Mouse (Mus musculus) forebrain, embryonic 16.5 days (tissue): ENCODE data around the gene Chil1. TPM values are rescaled to one million over a fixed set of nuclear protein-coding genes. Genes with fewer than 3 reads are reported as not detected.

Experiments used
- ATAC-seq: fragments of 200-750 bp; cut with Nextera tagmentation; 2 replicates; pipeline ENCODE4 v1.8.0; 2017; ENCODE audit warnings: mild to moderate bottlenecking, moderate library complexity
- H3K27ac ChIP-seq: fragments of 300-500 bp; sonication (generic); 2 replicates; pipeline ENCODE4 v1.5.1; 2014; ENCODE audit warnings: low read length, control low read depth
- H3K27me3 ChIP-seq: fragments of 300-500 bp; sonication (generic); replicated peaks from 2 replicates; pipeline ENCODE4 v1.6.1; 2014; ENCODE audit warnings: low read length; ENCODE audit not compliant: control insufficient read depth, insufficient read depth
- H3K36me3 ChIP-seq: fragments of 300-500 bp; sonication (generic); 2 replicates; pipeline ENCODE4 v1.6.1; 2014; ENCODE audit not compliant: control insufficient read depth, insufficient read depth
- H3K4me1 ChIP-seq: fragments of 300-500 bp; sonication (generic); replicated peaks from 2 replicates; pipeline ENCODE4 v1.6.1; 2014; ENCODE audit warnings: low read length; ENCODE audit not compliant: control insufficient read depth, insufficient read depth
- H3K4me2 ChIP-seq: fragments of 300-500 bp; sonication (generic); 2 replicates; pipeline ENCODE4 v1.6.1; 2014; ENCODE audit warnings: mild to moderate bottlenecking, low read length, control low read depth
- H3K4me3 ChIP-seq: fragments of 300-500 bp; sonication (generic); replicated peaks from 2 replicates; pipeline ENCODE4 v1.5.1; 2014; ENCODE audit warnings: mild to moderate bottlenecking, low read length, control low read depth
- H3K9ac ChIP-seq: fragments of 300-500 bp; sonication (generic); replicated peaks from 2 replicates; pipeline ENCODE4 v1.6.1; 2014; ENCODE audit warnings: low read depth, low read length, control low read depth
- H3K9me3 ChIP-seq: fragments of 300-500 bp; sonication (generic); 2 replicates; pipeline ENCODE4 v1.6.1; 2016; ENCODE audit warnings: low read length; ENCODE audit not compliant: control insufficient read depth
- WGBS: fragments of 180-500 bp; shearing (Covaris S2); extraction: QIAGEN DNeasy Blood & Tissue Kit; methylation state at CpG from one replicate; pipeline ENCODE4 v1.1.7; 2014; 5-methylcytosine and 5-hydroxymethylcytosine counted together
- polyA plus RNA-seq: library from polyadenylated mRNA; unstranded; fragments of >200 nt; fragmentation: Nextera tagmentation; extraction: Ambion mirVana; gene quantifications from 2 replicates; pipeline ENCODE4 v1.2.1, GENCODE M21; 2015

The Chil1 gene
- polyA plus RNA-seq, 1 experiment from 2014 or later, result 2.1 TPM

DNA sequence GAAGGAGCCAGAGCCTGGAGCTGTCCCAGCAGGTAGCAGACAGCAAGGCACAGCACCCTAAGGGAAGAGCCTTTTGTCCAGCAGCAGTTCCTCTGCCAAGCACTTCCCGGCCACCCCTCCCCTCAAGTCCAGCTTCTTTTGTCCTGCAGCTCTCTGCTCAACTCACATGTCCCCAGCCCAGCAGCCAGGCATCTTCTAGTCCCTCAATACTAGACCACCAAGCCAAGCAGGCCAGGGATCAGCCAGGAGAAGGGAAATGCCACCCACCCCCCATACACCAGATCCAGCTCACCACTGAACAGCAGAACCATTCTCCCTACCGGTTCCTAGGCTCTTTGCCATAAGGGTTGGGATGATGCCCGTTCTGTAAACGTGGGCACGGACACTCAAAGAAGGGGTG lies 37.6 kb downstream of the Chil1 start:
- H3K27ac ChIP-seq, result no peak overlapping the region
- no peak overlapping the region for H3K4me2 ChIP-seq
- 59% methylated on average over 5 of the region's 5 CpGs for WGBS
- no peaks in the 10 kb centered on the region for H3K36me3 ChIP-seq
- no peak overlapping the region for H3K9ac ChIP-seq
- ATAC-seq, result no peak
- H3K27me3 ChIP-seq, result no peaks in the 10 kb centered on the region
- peaks cover 11% of the 10 kb centered on the region for H3K4me1 ChIP-seq
- no peaks in the 10 kb centered on the region for H3K9me3 ChIP-seq
- H3K4me3 ChIP-seq, result no peak overlapping the region

DNA sequence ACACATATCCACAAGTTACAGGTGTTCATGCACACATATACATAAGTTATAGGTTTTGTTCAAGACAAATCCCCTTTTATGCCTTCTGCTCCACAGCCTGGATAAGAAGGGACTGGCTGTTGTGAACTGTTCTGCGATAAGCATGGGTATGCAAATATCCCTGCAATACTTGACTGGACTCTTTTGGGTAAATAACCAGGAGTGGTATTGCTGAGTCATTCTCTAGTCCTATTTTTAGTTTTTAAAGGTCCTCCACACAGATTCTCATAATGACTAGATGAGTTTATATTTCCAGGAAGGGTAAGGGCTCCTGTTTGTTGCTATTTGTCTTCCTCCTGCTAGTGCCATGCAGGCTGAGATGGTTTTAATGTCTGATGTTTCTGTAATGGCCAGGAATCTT lies 39.2 kb downstream of the Chil1 start:
- Histone ChIP-seq H3K4me1 (peaks cover 4% of the 10 kb centered on the region; the same call in 1 of the 2 replicates), H3K9ac (no peak overlapping the region), H3K4me2 (no peak overlapping the region), H3K36me3 (no peaks in the 10 kb centered on the region), H3K27ac (no peak overlapping the region), H3K4me3 (no peak overlapping the region), H3K9me3 (no peaks in the 10 kb centered on the region), H3K27me3 (no peaks in the 10 kb centered on the region)
- ATAC-seq, result no peak
- 87% methylated on average over 1 of the region's 1 CpGs for whole genome bisulfite sequencing

- no peaks in the 10 kb centered on the region for H3K4me1 ChIP-seq
- H3K4me3 ChIP-seq, result no peak overlapping the region
- no peaks in the 10 kb centered on the region for H3K36me3 ChIP-seq
- no peak overlapping the region for H3K9ac ChIP-seq
- no peak overlapping the region for H3K27ac ChIP-seq
- ATAC-seq, result no peak
- no peak overlapping the region for H3K4me2 ChIP-seq
- no peaks in the 10 kb centered on the region for H3K27me3 ChIP-seq
- H3K9me3 ChIP-seq, result no peaks in the 10 kb centered on the region
- 74% methylated on average over 8 of the region's 8 CpGs for WGBS
These were observed 40.4 kb downstream of the Chil1 start for GRCm38 (mm10) chr1:134222122-134223055.

DNA sequence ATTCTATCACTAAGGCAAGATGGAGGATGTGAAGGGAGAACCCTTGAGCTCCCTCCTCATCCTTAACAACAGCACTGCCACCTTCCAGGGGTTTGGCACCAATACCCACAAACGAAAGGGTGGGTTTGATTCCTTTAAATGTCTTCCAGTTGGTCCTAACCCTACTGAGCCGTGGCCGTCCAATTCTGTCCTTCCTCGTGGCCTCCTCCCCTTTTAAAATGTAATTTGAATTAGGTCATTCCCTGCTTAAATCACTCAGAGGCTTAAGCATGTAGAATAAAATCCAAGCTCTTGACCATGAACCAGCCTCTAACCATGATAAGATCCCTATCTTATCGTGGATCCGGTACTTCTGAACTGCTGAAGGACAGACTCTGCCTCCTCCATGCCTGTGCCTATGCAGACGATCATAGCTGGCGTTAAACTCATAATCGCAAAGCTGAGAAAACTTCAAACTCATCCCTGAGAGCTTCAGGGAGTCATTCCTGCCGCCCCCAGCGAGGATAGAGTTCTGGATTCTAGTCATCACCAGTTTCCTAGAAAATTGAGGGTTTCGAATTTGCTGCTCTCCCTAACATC lies 42.8 kb downstream of the Chil1 start:
- no peak for ATAC-seq
- Histone ChIP-seq H3K4me1 (no peaks in the 10 kb centered on the region), H3K4me3 (no peak overlapping the region), H3K4me2 (no peak overlapping the region), H3K9ac (no peak overlapping the region), H3K36me3 (no peaks in the 10 kb centered on the region), H3K9me3 (no peaks in the 10 kb centered on the region), H3K27me3 (no peaks in the 10 kb centered on the region), H3K27ac (no peak overlapping the region)
- WGBS, result 92% methylated on average over 12 of the region's 12 CpGs

DNA sequence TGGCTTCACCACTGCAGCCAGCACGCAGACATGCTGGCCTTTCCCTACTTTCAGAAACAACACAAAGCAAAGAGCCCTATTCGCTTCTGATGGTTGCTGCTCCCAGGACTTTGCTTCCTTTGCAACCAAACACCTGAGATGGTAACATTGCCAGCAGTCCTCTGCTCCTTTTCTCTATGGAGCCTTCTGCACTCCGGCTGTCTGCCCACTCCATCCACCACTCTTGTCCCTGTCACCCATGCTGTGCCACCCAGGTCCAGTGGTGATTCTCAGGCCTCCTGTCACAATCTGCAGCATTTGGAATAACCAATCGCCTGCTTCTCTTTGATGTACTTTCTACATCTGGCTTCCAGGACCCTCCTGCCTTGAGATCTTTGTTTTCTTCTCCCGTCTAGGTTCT lies 43.4 kb downstream of the Chil1 start:
- H3K4me1 ChIP-seq, result no peaks in the 10 kb centered on the region
- H3K4me3 ChIP-seq, result no peak overlapping the region
- no peaks in the 10 kb centered on the region for H3K36me3 ChIP-seq
- H3K27me3 ChIP-seq, result no peaks in the 10 kb centered on the region
- H3K9me3 ChIP-seq, result no peaks in the 10 kb centered on the region
- no peak overlapping the region for H3K9ac ChIP-seq
- H3K27ac ChIP-seq, result no peak overlapping the region
- no peak overlapping the region for H3K4me2 ChIP-seq
- ATAC-seq, result no peak
- 91% methylated on average over 5 of the region's 5 CpGs for WGBS

DNA sequence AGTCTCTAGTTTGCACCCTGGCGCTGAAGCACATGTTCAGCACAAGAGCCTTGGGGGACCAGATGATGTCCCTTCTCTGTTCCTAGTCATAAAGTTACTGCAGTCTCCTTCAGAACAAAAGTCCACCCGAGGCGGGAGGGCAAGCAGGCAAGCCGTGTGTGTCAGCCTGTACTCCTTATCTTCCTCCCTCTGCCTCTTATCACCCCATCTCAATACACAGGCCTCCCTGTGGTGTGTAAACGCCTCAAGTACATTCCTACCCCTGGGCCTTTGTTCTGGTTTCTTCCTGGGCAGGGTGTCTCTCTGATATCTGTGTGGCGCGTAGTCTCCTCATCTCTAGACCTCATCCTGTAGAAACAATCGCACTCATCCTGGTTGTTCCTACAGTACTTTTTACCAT lies 44.8 kb downstream of the Chil1 start:
- H3K9me3 ChIP-seq, result no peaks in the 10 kb centered on the region
- whole genome bisulfite sequencing, result 83% methylated on average over 8 of the region's 8 CpGs
- H3K27ac ChIP-seq, result no peak overlapping the region
- H3K4me2 ChIP-seq, result no peak overlapping the region
- 0 out of 2 replicates have a peak, but pooled peaks cover 5% of the 10 kb centered on the region for H3K4me1 ChIP-seq
- no peak for ATAC-seq
- H3K9ac ChIP-seq, result no peak overlapping the region
- no peaks in the 10 kb centered on the region for H3K27me3 ChIP-seq
- no peak overlapping the region for H3K4me3 ChIP-seq
- no peaks in the 10 kb centered on the region for H3K36me3 ChIP-seq

DNA sequence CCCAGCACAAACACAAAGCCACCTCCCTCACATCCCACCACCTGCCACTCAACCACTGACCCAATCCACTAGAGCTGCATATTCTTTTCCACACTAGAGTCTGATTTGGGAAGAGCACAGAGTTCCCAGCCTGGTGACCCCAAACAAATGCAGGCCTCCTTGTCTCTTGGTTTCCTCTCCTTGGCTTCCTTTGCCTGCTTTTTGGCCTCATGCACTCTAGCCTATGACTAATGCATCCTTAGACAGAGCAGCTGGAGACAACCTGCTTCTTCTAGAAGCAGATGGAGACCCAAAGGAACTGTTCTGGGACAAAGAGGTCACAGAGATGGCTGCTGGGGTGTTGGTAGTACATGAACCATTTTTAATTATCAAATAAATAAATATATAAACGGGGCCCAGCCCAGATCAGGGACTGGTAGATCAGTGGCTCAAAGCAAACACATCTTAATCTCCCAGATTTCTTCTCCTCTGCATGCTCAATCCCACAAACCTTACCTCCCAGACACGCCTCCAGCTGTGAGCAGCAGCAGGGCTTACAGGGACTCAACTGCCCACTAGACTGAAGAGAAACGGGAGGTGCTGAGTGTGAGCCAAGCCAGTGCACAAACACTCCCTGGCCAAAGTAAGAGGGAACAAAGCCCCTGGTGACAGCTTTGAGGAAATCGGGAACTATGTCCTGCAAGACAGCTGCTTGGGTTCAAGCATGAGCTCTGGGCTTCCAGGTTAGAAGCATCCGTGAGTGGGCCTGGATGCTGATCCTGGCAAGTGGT lies 48.0 kb downstream of the Chil1 start:
- Histone ChIP-seq H3K9me3 (no peaks in the 10 kb centered on the region), H3K27ac (no peak overlapping the region), H3K4me1 (peaks cover 34% of the 10 kb centered on the region), H3K27me3 (peaks cover 14% of the 10 kb centered on the region; the same call in 1 of the 2 replicates), H3K4me3 (no peak overlapping the region), H3K36me3 (no peaks in the 10 kb centered on the region), H3K4me2 (no peak overlapping the region), H3K9ac (no peak overlapping the region)
- ATAC-seq, result no peak
- WGBS, result 73% methylated on average over 5 of the region's 5 CpGs

- Histone ChIP-seq H3K9ac (no peak overlapping the region), H3K4me3 (no peak overlapping the region), H3K27ac (no peak overlapping the region), H3K4me2 (no peak overlapping the region), H3K4me1 (peaks cover 39% of the 10 kb centered on the region), H3K9me3 (no peaks in the 10 kb centered on the region), H3K36me3 (no peaks in the 10 kb centered on the region), H3K27me3 (peaks cover 14% of the 10 kb centered on the region; the same call in 1 of the 2 replicates)
- ATAC-seq, result no peak
- 87% methylated on average over 10 of the region's 10 CpGs for WGBS
These were observed 48.8 kb downstream of the Chil1 start for GRCm38 (mm10) chr1:134230638-134231228.

DNA sequence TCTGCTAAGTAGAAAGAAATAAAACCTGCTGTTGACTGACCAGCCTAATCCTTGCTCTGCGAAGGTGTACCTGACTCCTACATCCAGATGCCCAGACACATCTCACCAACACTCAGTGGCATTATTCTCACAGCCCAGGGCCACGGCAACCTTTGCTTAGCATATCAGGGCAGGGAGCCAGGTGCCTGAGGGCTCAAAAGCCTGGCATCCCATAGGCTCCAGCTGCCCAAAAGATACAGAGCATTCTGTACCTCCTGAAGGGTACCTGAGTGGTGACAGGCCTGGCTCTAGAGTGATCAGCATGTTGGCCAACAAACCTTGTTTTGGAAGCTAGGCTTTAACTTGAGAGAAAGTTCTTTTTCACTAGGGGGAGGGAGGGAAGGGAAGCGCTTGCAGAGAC lies 49.3 kb downstream of the Chil1 start:
- H3K36me3 ChIP-seq, result no peaks in the 10 kb centered on the region
- no peak overlapping the region for H3K27ac ChIP-seq
- H3K4me3 ChIP-seq, result no peak overlapping the region
- H3K9me3 ChIP-seq, result no peaks in the 10 kb centered on the region
- peak overlapping the region; percentile 23; the same call in 1 of the 2 replicates for H3K4me2 ChIP-seq
- H3K4me1 ChIP-seq, result peaks cover 43% of the 10 kb centered on the region
- ATAC-seq, result no peak
- peaks cover 14% of the 10 kb centered on the region; the same call in 1 of the 2 replicates for H3K27me3 ChIP-seq
- WGBS, result 66% methylated on average over 3 of the region's 3 CpGs
- H3K9ac ChIP-seq, result no peak overlapping the region
